Mouse (Mus musculus): ENCODE data around the gene Ubap1l.
"Not testable (repeated sequence)": the region's sequence is repeated elsewhere in the genome, so short reads cannot be mapped to it uniquely, and the experiment has no call there.

Ubap1l gene

GRCm38 (mm10) chr9:65360641-65361448 lies at the start of gene Ubap1l:
Gene Ubap1l, plus strand, starts transcription at chr9:65361041.
- DNase-seq (ENCODE audit: low read depth, low spot score) = peak; percentile 68

GRCm38 (mm10) chr9:65312669-65313357 lies 48.0 kb upstream of the Ubap1l start:
- DNase-seq (ENCODE audit: low read depth, low spot score) = no peak

DNA sequence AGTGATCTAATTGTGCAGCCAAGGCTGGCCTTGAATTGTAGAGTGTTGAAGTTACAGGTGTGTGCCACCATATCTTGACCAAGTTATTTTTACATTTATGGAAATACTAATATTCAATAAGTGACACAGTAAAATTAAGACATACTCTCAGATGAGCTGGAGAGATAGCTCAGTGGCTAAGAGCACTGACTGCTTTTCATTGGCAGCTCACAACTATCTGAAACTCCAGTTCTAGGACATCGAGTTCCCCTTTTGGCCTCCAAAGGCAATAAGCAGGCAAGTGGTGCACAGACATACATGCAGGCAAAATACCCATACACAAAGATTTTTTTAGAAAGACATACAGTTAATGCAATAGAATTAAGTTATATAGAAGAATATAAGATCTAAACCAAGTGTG lies 47.0 kb upstream of the Ubap1l start:
- no peak for DNase-seq (ENCODE audit: low read depth, low spot score)

DNA sequence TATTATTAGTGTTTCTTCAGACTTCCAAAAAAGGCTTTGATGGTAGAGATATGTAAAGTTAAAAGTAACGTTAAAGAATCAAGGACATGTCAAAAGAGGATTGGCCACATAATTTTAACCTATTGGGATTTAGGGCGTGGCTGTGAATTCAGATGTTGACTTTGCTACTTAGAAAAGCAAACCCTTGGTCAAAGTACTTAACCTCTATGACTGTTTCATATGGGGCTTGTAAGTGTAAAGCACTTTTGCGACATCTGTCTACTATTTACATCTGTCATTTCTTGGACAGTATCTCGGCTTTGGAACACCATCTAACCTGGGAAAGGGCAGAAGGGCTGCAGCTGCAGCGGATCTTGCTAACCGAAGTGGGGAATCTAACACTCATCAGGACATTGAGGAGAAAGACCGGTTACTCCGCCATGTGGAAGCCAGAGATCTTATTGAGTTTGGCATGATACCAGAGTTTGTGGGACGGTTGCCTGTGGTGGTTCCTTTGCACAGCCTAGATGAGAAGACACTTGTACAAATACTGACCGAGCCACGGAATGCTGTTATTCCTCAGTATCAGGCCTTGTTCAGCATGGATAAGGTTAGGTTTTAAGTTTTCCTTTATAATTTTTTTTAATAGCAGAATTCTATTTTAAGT lies 38.5 kb upstream of the Ubap1l start:
- DNase-seq (ENCODE audit: low read depth, low spot score) = no peak

DNA sequence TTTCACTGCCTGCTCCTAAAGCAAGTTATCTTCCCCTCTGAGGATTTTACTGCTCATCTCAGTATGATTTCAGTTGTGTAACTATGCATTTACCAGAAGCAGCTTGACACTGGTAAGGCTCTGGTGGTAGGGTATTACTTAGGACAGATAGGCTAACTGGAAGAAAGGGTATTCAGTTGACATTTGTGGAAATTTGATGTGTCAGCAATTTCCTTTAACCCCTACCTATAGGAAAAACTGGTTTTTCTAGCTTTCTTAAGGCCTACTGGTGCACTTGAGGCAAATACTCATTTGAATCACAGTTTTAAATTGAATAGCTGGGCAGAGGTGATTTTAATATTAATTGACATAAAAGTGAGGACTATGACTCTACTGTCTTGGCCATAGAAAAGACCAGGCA lies 34.9 kb upstream of the Ubap1l start:
- DNase-seq (ENCODE audit: low read depth, low spot score) = no peak

DNA sequence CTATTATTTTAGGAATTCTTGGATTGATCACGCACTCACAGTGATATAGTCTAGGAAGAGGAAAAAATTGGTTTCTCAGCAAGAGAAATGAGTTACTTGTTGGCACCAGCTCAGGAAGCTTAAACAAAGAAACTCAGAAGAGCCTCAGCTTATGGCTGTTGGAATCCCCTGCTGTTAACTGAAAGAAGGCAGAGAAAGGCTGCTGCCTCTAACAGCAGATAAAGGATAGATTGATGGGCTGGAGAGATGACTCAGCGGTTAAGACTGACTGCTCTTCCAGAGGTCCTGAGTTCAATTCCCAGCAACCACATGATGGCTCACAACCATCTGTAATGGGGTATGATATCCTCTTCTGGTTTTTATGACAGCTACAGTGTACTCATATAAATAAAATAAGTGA lies 33.5 kb upstream of the Ubap1l start:
- DNase-seq (ENCODE audit: low read depth, low spot score) = no peak

DNA sequence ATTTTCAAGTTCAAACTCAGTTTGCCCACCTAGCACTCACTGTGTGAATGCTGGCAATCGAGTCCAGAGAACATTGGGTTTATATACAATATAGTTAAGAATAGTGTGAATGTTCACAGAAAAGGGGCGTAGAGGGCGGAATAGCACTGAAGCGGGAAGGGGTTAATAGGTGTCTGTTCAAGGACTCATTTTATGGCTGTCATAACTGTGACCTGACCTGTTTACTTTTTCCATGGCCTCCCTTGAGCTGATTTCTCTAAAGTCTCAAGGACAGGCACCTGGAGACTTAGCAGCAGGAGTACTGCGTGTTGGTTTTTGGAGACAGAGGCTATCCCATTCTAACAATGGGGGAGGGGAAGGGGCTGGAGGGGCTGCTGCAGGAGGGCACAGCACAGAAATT lies 26.9 kb upstream of the Ubap1l start:
- DNase-seq (ENCODE audit: low read depth, low spot score) = no peak

DNA sequence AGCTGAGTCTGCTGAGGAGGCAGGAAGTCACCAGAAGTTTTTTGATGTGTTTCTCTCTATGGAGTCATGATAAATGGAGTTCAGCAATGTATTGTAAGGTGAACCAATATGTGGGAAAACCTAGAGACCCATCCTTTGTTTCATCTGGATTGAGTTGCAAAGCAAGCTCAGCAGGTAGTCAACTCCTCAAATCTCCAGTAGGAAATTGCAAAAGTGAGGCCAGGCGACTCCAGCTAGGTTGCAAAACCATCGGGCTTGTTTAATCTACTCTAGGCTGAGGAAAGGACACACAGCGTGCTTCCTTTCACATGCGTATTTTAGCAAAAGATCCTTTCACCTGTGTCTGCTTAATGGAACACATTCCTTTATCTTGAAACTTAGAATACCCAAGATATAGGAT lies 21.7 kb upstream of the Ubap1l start:
- no peak for DNase-seq (ENCODE audit: low read depth, low spot score)

DNA sequence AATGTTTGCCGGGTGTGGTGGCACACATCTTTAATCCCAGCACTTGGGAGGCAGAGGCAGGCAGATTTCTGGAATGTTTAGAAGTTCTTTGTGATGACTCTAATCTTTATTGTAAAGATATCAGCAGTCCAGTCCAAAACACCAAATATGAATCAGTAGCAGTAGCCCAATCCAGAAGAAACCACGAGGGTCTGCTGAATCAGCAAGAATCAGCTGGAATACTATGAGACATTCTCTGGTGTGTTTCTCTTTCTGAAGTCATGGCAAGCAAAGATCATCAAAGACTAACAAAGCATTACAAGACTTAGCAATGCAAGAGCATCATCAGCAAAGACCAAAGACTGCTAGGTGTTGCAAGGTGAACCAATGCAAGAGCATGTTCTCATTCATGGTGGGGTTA lies 20.4 kb upstream of the Ubap1l start:
- DNase-seq (ENCODE audit: low read depth, low spot score) = no peak

- DNase-seq (ENCODE audit: low read depth, low spot score) = not testable (repeated sequence)
Measured at GRCm38 (mm10) chr9:65345439-65345838, 15.4 kb upstream of the Ubap1l start.

GRCm38 (mm10) chr9:65345854-65346475 lies 14.9 kb upstream of the Ubap1l start, which contains the start of gene Pdcd7:
Gene Pdcd7, plus strand, starts transcription at chr9:65346104.
- DNase-seq (ENCODE audit: low read depth, low spot score) = peak; percentile 97

DNA sequence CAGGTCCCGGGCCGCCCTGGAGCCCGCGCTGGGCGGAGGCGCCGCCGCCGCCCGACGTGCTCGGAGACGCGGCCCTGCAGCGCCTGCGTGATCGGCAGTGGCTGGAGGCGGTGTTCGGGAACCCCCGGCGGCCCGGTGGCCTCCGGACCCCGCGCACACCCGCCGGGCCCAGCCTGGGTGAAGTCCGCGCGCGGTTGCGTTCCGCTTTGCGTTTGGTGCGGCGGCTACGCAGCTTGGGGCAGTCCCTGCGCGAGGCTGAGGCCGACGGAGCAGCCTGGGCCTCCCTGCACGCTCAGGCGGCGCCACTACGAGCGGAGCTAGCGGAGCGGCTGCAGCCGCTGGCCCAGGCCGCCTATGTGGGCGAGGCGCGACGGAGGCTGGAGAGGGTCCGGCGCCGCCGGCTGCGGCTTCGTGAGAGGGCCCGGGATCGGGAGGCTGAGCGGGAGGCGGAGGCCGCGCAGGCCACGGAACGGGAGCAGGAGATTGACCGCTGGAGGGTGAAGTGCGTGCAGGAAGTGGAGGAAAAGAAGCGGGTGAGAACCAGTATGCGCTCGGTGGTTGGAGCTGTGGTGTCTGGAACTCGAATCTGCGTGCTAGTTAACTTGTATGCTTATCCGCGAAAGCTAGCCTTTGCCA lies 14.2 kb upstream of the Ubap1l start:
- peak; percentile 30 for DNase-seq (ENCODE audit: low read depth, low spot score)

GRCm38 (mm10) chr9:65347112-65347850 lies 13.6 kb upstream of the Ubap1l start:
- no peak for DNase-seq (ENCODE audit: low read depth, low spot score)

DNA sequence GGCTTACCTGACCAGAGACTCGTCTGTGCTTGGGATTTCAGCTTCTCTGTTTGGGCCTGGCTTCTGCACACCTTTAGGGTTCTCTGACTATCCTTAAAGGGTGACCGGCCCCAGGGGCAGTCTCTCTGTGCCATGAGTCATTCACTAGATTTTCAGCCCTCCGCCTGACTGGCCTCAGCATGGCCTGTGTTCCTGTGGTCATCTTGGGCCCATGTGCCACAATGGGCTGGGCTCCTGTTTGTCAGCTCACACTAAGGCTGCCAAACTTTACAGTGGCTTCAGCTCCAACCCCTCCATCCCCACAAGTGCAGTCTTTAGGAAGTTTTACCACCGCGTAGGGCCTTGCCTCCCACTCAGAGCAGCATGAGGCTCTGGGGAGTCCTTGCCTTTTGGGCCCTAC lies 7.6 kb upstream of the Ubap1l start:
- no peak for DNase-seq (ENCODE audit: low read depth, low spot score)

DNA sequence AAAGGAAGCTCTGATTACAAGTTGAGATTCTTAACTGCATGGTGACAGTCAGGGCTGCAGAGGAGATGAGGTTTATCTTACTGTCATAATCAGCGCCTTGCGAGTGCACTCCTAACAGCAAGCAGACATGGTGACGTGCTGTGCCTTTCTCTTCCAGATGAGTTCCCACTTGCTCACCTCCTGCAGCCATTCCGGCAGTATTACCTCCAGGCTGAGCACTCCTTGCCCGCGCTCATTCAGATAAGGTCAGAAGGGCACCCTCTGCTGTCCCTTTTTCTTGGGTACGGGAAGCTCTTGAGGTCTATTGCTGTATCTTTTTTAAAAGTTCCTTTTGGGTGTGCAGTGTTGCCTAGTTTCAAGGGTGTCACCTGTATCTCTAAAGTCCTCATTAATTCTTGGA lies 4.3 kb upstream of the Ubap1l start:
- DNase-seq (ENCODE audit: low read depth, low spot score) = no peak

GRCm38 (mm10) chr9:65356971-65357370 lies 3.9 kb upstream of the Ubap1l start:
- no peak for DNase-seq (ENCODE audit: low read depth, low spot score)

DNA sequence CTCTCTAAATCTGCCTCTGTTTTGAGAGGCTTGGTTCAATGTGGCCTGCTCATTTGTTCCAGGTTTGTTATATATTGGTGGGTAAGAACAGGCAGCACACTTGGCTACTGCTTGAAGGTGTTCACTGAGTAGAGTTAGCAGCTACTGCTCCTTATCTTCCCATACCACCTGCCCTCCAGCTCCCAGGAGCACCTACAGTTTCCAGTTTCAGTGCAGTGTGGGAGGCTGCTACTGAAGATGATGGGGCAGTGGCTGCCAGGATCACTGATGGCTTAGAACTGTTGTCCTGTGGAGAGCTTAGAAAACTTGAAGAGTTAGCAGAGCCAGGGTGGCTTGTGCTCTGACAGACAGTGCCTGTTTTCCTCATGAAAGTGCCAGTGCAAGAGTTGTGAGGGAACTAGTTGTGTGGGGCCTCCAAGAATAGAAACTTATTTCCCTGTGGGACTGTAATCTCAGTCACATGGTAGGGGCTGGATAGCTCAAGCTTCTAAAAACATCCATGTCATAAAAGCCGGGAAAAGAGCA lies 1.8 kb upstream of the Ubap1l start:
- DNase-seq (ENCODE audit: low read depth, low spot score) = no peak

GRCm38 (mm10) chr9:65363684-65364083 lies 2.8 kb downstream of the Ubap1l start:
- peak; percentile 76 for DNase-seq (ENCODE audit: low read depth, low spot score)

DNA sequence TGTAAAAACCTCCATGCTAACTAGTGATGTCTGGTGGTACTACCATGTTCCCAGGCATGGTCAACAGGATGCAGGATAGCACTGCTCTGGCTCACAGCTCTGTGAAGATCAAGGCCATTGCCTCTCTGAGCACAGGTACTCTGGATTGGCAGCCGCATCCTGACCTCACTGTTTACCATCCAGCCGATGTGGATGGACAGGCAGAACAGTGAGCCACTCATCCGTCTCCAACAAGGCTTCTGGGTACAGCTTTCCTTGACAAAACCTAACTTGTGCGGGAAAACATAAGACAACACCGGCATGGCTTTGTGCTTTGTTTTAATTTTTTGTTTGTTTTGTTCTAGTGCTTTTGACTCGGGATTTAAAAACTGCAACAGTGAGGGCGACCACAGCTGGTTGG lies 4.9 kb downstream of the Ubap1l start:
- DNase-seq (ENCODE audit: low read depth, low spot score) = no peak

DNA sequence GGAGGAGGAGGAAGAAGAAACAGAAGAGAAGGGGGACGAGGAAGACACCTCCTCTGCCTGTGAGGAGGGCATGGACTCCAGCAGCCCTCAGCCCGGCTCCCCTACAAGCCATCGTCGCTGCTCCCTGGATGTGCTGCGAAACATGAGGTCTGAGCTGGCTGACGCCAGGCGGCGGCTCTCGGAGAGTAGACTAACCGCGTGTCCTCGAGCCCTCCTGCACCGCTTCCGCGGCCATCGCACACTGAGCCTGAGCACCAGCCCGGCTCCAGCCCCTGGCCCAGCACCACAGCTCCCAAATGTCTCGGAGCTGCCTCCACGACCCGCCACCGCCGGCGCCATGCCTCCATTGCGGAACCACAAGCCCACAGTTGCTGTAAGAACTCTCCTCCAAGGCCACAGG lies 10.9 kb downstream of the Ubap1l start:
- no peak for DNase-seq (ENCODE audit: low read depth, low spot score)

- DNase-seq (ENCODE audit: low read depth, low spot score) = no peak
Measured at GRCm38 (mm10) chr9:65372449-65372848, 11.6 kb downstream of the Ubap1l start.

Data from retina, postnatal 7 days (tissue).